Mouse (Mus musculus) adrenal gland, adult 2 months (tissue): ENCODE measurements around the gene Ubash3b. TPM values are rescaled to one million over a fixed set of nuclear protein-coding genes. Genes with fewer than 3 reads are reported as not detected.
A peak's percentile ranks its signal among the peaks of the same experiment; 100 is the strongest.

Source experiments
- DNase-seq: peaks from one replicate; pipeline ENCODE4 v3.0.0; 2021
- polyA plus RNA-seq: library from polyadenylated mRNA; depleted of rRNA; stranded (reverse); fragments of >200 nt; gene quantifications from 2 replicates; pipeline ENCODE4 v1.2.3, GENCODE M21; 2012
- total RNA-seq, 2 experiments: library from RNA; stranded (reverse); gene quantifications; 2 replicates each; pipeline ENCODE4 v1.2.3; 2021

The Ubash3b gene
- total and polyA plus RNA-seq, 3 experiments, result 1.9 to 2.5 (median 2.1) TPM

GRCm38 (mm10) chr9:41136273-41136672, 25.2 kb downstream of the Ubash3b start:
- no peak for DNase-seq

- no peak for DNase-seq
Measured at GRCm38 (mm10) chr9:41134907-41135306, 26.6 kb downstream of the Ubash3b start.

- DNase-seq, result no peak
Measured at GRCm38 (mm10) chr9:41130563-41130962, 30.9 kb downstream of the Ubash3b start.

GRCm38 (mm10) chr9:41129802-41130480, 31.6 kb downstream of the Ubash3b start:
- no peak for DNase-seq

- no peak for DNase-seq
Measured at GRCm38 (mm10) chr9:41129273-41129672, 32.2 kb downstream of the Ubash3b start.

- DNase-seq, result no peak
Measured at GRCm38 (mm10) chr9:41126723-41127122, 34.8 kb downstream of the Ubash3b start.

GRCm38 (mm10) chr9:41124305-41124704, 37.2 kb downstream of the Ubash3b start:
- DNase-seq, result no peak

- peak; percentile 52 for DNase-seq
Measured at GRCm38 (mm10) chr9:41122390-41123110, 38.9 kb downstream of the Ubash3b start.

- no peak for DNase-seq
Measured at GRCm38 (mm10) chr9:41121701-41122354, 39.7 kb downstream of the Ubash3b start.

- DNase-seq, result no peak
Measured at GRCm38 (mm10) chr9:41119958-41120357, 41.5 kb downstream of the Ubash3b start.

GRCm38 (mm10) chr9:41118065-41118464, 43.4 kb downstream of the Ubash3b start:
- no peak for DNase-seq

GRCm38 (mm10) chr9:41116126-41116525, 45.4 kb downstream of the Ubash3b start:
- no peak for DNase-seq

GRCm38 (mm10) chr9:41114367-41114766, 47.1 kb downstream of the Ubash3b start:
- DNase-seq, result no peak

GRCm38 (mm10) chr9:41109749-41110148, 51.7 kb downstream of the Ubash3b start:
- DNase-seq, result no peak

GRCm38 (mm10) chr9:41108324-41109180, 52.9 kb downstream of the Ubash3b start:
- peak; percentile 26 for DNase-seq

GRCm38 (mm10) chr9:41105201-41105643, 56.3 kb downstream of the Ubash3b start:
- DNase-seq, result no peak

- no peak for DNase-seq
Measured at GRCm38 (mm10) chr9:41103722-41104121, 57.8 kb downstream of the Ubash3b start.

- no peak for DNase-seq
Measured at GRCm38 (mm10) chr9:41102613-41103012, 58.9 kb downstream of the Ubash3b start.

GRCm38 (mm10) chr9:41099897-41100296, 61.6 kb downstream of the Ubash3b start:
- DNase-seq, result no peak

- DNase-seq, result no peak
Measured at GRCm38 (mm10) chr9:41099067-41099466, 62.4 kb downstream of the Ubash3b start.

GRCm38 (mm10) chr9:41098065-41098464, 63.4 kb downstream of the Ubash3b start:
- no peak for DNase-seq

- no peak for DNase-seq
Measured at GRCm38 (mm10) chr9:41091993-41092392, 69.5 kb downstream of the Ubash3b start.
